Mouse (Mus musculus) liver, embryonic 14.5 days (tissue): Measurements from ENCODE around the gene Akap12.

ENCODE experiments used
- CTCF ChIP-seq: IDR thresholded peaks from 2 replicates; pipeline ENCODE4 v1.5.1; 2016; ENCODE audit warnings: antibody characterized with exemption, low read depth, control low read depth
- EP300 ChIP-seq: IDR thresholded peaks from 2 replicates; pipeline ENCODE4 v1.6.1; 2016; ENCODE audit warnings: antibody characterized with exemption, low read depth

DNA sequence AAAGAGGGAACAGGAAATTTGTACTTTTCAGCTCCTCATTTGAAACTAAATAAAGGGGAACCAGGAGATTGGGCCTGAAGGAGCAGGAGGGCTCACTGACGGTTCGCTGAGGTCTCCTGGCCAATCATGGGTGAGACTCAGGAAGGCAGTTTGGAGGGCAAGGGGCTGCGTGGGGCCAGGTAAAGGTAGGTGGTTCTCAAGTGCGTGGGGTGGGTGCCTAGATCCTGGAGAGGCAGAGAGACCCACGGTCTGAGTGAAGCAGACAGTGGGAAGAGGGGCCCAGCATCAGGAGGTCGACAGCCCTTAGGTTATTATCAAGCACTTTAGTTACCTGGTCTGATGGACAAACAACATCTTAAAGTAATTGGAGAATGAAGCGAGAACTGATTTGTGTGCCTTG lies 108.1 kb downstream of the Akap12 start:
- TF ChIP-seq CTCF = no peak
- no peak for TF ChIP-seq EP300
